Mouse (Mus musculus) embryo, embryonic 10.5 days (tissue): ENCODE data around the gene Prickle3.
A peak's percentile ranks its signal among the peaks of the same experiment; 100 is the strongest.

Experiments used
- DNase-seq: peaks from one replicate; pipeline ENCODE4 v3.0.0-alpha.2; 2015; ENCODE audit warnings: low spot score

The Prickle3 gene

GRCm38 (mm10) chrX:7657221-7657639 lies at the start of gene Prickle3:
Gene Prickle3, plus strand, starts transcription at chrX:7657260.
- no peak for DNase-seq

GRCm38 (mm10) chrX:7610035-7610434 lies 47.0 kb upstream of the Prickle3 start:
- DNase-seq: no peak

DNA sequence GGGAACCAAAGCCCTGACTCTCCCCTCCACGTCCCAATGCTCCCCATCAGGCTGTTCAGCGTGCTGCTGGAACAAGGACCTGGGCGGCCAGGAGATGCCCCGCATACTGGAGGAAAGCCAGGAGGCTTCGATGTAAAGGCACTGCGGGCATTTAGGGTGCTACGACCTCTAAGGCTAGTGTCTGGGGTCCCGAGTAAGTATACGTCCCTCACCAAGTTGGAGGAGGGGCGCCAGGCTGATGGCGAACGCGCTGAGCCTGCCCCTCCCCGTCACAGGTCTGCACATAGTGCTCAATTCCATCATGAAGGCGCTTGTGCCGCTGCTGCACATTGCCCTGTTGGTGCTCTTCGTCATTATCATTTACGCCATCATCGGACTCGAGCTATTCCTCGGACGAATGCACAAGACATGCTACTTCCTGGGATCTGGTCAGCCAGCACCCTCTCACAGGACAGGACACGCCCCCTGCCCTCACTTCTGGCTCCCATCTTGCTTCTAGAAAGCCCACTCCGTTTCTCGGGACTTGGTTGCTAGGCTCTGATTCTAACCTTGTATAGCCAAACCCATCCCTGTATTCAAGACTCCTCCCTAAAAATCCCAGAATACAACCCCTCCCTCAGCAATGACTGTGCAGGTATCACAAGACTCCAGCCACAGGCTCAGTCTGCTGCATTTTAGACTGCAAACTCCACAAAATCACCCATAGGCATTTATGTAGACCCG lies 46.4 kb upstream of the Prickle3 start:
- DNase-seq: peak; percentile 23

GRCm38 (mm10) chrX:7617889-7618551 lies 39.0 kb upstream of the Prickle3 start:
- no peak for DNase-seq

GRCm38 (mm10) chrX:7632560-7632959 lies 24.5 kb upstream of the Prickle3 start:
- no peak for DNase-seq

- DNase-seq: no peak
These were observed 22.0 kb upstream of the Prickle3 start for GRCm38 (mm10) chrX:7635101-7635500.

DNA sequence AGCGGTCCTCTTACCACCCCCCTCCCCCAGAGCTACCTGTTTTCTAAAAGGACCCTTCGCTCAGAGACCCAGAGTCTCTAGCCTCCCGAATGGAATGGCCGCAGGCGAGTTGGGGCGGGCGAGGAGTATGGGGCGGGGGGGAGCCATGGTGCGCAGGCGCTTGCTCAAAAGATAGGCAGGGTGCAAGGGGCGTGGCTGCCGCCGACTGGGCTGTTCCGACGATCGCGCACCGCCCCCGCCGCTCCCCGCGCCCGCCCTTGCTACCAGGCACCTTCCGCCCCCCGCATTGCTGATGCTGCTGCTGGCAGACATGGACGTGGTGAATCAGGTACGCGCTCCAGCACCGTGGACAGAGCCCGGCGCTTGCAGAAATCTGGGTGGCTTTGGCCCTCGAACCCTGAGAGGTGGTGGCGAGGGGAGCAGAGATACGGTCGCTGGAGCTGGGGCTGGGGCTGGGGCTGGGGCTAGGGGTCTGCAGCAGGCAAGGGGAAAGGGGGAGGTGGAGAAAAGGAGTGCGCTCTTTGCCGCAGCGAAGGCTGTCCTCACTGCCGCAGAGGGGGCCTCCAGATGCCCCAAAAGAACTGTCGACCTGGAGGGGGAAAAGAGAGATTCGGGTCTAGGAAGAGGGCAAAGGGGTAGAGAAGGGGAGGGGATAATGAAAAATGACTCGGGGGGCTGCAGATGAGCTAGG lies 18.5 kb upstream of the Prickle3 start, which contains the start of gene Syp:
Gene Syp (plus strand): TSS at position 71 of the 691 bp plus-strand sequence.
- DNase-seq: peak; percentile 80

GRCm38 (mm10) chrX:7639536-7640325 lies 17.3 kb upstream of the Prickle3 start:
- DNase-seq: no peak

DNA sequence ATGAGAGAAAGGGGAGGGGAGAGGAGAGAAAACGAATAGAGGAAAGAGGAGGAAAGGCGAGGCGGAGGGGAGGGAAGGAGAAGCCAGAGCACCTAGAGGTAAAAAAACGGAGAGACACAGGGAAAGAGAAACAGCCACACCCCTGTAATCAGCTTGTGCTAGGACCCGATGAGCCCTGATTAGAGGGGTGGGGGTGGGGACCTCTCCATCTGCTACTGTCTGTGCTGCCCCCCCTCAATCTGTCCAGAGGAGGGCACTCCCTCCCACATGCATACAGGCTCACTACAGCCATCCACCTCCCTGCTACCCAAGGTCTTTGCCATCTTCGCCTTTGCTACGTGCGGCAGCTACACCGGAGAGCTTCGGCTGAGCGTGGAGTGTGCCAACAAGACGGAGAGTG lies 16.3 kb upstream of the Prickle3 start:
- no peak for DNase-seq

DNA sequence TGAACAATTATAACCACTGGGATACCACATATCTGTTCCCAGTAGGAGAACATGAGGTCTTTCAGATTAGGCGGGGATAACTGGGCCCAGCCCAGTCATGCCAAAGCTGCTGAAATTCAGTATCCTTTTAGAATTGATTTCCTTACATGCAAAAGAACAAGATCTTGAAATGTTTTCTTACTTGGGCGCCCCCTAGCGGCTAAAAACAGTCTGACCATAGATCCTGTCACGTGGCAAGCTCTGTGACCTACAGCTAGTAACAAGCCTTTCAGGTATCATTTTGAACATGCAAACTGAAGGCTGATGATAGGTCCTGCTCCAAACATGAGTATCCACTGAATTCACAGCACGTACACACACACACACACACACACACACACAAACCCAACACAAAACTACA lies 11.7 kb upstream of the Prickle3 start:
- DNase-seq: peak; percentile 88

DNA sequence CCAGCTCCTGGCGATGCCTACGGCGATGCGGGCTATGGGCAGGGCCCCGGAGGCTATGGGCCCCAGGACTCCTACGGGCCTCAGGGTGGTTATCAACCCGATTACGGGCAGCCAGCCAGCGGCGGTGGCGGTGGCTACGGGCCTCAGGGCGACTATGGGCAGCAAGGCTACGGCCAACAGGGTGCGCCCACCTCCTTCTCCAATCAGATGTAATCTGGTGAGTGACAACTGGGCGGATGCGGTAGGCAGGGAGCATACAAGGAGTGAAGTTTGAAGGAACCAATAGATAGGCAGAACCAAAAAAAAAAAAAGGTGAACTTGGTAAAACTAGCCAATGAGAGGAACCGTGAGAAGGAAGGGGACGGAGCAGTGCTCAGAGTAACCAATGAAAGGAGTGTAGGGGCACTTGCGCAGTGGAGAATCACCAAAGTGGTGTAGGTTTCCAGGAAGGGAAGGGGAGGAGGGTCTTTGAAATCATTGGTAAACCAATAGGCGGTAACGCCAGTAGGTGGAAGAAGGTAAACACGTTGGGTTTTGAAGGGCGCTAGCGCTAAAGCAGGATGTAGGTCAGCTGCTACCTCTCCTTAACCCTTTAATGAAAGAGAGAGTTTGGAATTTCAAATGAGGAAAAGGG lies 8.3 kb upstream of the Prickle3 start:
- peak; percentile 89 for DNase-seq

DNA sequence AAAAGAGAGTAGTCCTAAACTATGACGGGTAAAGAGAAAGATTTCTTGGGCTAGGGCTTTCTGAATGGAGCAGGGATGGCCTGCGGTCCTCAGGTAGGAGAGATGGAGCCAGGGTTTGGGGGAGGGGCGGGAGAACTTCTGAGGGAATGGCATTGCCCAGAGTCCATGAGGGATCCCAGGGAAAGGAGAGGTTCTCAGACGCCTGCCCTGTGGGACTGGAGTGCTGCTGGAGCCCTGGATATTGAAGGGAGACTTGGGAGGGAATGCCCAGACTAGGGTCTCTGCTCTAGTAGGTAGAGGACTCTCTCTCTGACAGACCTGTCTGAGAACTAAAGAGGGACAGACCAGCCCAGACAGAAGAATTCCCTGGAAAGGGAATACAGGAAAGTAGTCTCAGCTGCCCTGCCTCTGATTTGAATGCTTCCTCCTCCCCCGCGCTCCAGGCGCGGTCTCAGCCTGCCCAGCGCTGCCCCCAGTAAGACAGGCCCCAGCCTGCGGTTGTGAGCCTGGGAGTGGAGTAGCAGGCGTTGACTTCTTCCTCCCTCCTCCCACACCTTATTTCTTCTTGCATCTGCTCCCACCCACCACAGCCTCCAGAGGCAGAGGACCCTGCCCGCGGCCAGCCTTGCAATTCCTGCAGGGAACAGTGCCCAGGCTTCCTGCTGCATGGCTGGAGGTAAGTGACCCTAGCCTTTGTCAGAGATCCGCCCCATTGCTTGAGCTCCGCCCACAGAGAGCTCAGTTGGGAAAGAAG lies 1.1 kb downstream of the Prickle3 start:
- peak; percentile 63 for DNase-seq

- DNase-seq: no peak
These were observed 1.9 kb downstream of the Prickle3 start for GRCm38 (mm10) chrX:7658785-7659589.

DNA sequence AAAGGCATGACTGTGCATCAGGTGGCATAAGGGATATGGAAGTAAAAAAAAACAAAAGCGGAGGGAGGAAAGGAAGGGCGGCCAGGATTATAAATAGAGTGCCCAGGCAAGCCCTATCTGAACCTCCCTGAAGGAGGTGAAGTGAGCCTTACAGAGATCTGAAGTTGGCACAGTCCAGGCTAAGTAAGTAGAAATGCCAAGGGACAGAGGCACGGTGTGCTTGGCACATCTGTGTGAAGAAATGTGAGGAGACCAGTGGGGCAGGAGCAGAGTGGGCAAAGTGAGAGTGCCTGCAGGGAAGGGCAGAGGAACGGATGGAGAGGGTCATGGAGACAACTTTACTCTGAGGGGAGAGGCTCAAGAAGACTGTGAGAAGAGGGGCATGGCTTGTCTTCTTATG lies 4.0 kb downstream of the Prickle3 start:
- no peak for DNase-seq

GRCm38 (mm10) chrX:7662936-7663335 lies 5.9 kb downstream of the Prickle3 start:
- DNase-seq: no peak

DNA sequence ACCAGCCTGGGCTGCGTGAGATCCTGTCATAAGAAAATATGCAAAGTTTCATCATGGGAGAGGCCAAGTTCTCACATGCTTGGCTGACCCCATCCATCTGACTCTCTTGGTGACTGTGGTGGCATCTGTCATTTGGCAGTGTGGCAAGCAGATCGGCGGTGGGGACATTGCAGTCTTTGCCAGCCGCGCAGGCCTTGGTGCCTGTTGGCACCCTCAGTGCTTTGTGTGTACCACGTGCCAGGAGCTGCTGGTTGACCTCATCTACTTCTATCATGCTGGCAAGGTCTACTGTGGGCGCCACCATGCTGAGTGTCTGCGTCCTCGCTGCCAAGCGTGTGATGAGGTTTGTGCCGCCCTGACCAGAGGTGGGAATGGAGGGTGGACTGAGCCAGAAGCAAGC lies 7.7 kb downstream of the Prickle3 start:
- DNase-seq: no peak

- no peak for DNase-seq
These were observed 8.9 kb downstream of the Prickle3 start for GRCm38 (mm10) chrX:7665739-7666502.

DNA sequence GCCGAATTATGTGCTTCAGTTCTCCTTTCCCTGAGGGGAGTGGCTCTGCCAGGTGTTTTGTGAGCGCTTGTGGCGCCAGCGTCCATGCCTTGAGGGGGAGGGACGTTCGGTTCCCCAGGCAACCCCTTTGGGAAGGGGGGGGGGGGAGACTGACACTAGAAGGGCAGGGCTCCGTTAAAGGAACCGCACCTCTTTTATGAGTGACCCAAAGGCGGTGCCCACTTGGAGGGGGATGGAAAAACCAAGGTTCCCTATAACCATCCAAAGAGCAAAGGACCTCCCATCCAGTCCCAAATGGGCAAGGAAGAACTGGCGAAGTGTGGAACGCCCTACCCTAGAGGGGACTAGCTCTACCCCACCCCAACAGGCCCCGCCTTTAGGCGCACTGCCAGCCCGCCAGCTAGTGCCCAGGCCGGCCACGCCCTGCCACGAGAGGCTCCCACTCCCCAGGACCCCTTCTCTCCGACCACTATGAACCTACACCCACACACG lies 13.4 kb downstream of the Prickle3 start:
- DNase-seq: peak; percentile 61
